Mouse (Mus musculus): Measurements from ENCODE around the gene Lrrc57.

DNA sequence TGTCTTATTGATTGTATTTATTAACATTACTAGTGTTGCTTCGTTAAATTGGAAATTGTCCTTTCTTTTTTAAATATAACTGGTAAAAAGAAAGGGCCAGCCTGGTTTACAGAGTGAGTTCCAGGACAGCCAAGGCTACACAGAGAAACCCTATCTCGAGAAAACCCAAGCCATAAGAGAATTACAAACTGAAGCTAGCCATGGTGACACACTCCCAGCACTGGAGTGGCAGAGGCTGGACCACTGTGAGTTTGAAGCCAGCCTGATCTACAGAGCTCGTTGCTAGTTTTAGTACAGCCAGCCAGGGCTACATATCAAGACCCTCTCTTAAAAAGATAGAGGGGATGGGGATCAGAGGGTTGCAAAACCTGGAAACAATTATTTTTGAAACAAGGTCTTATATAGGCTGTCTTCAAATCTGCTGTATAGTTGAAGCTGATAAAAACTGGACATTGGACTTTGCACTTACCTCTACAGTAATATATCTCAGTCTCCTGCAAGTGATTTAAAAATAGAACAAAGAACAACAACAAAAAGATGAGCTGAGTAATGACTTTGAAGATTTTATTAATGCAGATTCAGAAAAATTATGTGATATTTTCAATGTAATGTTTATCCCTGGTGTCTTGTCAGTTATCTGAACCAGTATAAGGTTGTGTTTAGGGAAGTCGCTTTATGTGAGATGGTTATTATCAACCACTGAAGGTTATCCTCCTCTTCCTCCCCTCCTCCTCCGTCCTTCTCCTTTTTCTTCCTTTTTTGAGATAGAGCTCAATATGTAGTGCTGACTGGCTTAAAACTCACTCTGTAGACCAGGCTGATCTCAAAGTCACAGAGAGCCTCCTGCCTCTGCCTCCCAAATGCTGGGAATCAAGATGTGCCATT lies 7.2 kb upstream of the Lrrc57 start:
- TF ChIP-seq CTCF (IDR thresholded peaks at IDR 0.05 in 2 of 3, conservative IDR thresholded peaks at IDR 0.05 in 1 of 3; ENCODE audit: control insufficient read depth in 1 of 3, insufficient read depth in 1 of 3, low read depth in 2 of 3, low read length in 3 of 3, poor library complexity in 1 of 3, severe bottlenecking in 1 of 3) (no peak), CHD2 (IDR thresholded peaks at IDR 0.05; ENCODE audit: low read length) (no peak), ZC3H11A (IDR thresholded peaks at IDR 0.05; ENCODE audit: low read depth, low read length) (no peak), POLR2A (IDR thresholded peaks at IDR 0.05; ENCODE audit: control insufficient read depth in 1 of 2, insufficient read depth in 1 of 2, low read depth in 1 of 2, low read length in 2 of 2, poor library complexity in 1 of 2) (no peak), EP300 (IDR thresholded peaks at IDR 0.05; ENCODE audit: low read depth in 1 of 2, low read length in 2 of 2) (peak; percentile 67 to 84), MAX (IDR thresholded peaks at IDR 0.05; ENCODE audit: low read length) (no peak), TCF12 (IDR thresholded peaks at IDR 0.05; ENCODE audit: low read depth, low read length) (peak; percentile 41; the same call in 1 of the 2 replicates)

All from MEL (cell line).